Mouse (Mus musculus): ENCODE measurements around the gene 4933415A04Rik.

The 4933415A04Rik gene

DNA sequence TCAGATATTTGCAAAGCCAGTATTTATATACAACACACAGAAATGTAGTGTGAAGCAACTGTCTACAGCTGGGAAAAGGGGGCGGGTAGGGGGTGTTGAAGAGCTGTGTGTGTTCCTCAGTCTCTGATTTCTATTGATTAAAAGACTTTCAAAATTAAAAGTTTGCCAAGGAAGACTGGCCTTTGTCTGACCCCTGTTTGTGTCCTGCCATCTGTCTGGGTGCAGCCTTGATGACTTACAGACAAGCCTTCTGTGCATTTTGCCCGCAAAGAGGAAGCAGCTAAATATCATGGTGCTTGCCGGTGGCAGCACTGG, 11.8 kb upstream of the 4933415A04Rik start:
- in situ Hi-C loops (cut with MseI, MboI) = no loop called here

DNA sequence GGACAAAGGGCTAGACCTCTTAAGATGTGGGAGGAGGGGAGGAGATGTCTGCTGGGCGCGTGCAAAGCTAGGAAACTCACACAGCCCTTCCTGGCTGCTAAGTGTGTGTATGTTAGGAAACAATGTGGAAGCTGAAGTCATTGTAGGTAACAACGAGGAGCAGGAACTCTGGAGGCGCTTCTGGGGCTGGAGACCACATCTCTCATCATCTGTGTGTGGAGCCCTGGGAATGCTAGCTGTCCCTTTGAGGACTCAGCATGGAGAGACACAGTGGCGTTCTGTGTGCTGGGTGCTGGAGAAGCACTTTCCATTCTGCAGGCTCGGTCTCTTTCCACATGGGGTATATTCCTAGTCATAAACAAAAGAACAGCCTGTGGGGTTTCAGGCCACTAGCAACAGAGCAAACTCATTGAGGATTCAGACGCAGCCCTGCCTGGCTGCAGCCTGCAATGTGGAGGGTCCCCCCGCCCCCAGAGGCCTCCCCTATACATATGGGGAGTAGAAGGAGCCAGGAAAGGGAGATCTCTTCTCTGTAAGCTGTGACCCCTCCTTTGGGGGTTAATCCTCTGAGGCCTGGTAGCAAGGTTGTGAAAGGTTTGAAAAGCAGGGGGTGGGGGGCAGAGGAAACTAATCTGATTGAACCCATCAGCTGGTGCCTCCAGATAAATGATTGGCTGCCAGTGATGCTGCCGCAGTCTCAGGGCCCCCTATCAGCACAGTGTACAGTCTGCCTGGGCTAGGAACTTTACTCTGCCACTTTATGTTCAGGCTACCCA, 11.3 kb upstream of the 4933415A04Rik start:
- in situ Hi-C loops (cut with MseI, MboI) = no loop called here

- in situ Hi-C loops (cut with MseI, MboI) = no loop called here
Measured at GRCm38 (mm10) chr11:43577713-43578478, 8.9 kb upstream of the 4933415A04Rik start.

GRCm38 (mm10) chr11:43585211-43586005, 1.4 kb upstream of the 4933415A04Rik start:
- in situ Hi-C loops (cut with MseI, MboI) = loop anchor here (10.0 kb wide), 1 partner anchor 91 kb away; no protein-coding TSS in a partner anchor

DNA sequence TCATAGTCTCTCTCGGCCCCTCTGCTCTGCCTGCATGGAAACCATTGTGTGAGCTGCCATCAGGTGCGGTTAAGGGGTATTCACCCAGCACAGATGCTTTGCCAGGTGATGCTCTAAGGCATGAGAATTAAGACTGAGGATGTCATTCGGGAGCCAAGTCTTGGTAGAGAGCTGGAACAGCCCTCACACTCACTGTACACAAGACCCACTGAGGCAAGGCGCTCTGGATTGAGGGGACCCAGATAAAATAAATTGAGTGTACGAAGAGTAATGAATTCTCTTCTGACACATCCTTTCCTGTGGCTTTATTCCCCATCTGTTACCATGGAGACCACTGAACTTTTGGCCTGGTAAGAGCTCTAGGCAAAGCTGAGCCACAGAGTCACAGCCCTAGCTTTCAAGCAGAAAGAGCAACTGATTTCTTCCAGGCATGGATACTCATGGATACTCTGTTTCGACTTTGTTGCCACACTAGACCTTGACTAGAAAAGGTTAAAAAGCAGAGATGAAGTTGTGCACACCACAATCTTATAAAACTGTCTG, 2.8 kb downstream of the 4933415A04Rik start:
- in situ Hi-C loops (cut with MseI, MboI) = loop anchor here (10.0 kb wide), 1 partner anchor 95 kb away; no protein-coding TSS in a partner anchor

- in situ Hi-C loops (cut with MseI, MboI) = no loop called here
Measured at GRCm38 (mm10) chr11:43601440-43601839, 14.6 kb downstream of the 4933415A04Rik start, which contains the start of gene Fabp6. TSS of gene Fabp6 (minus strand) at chr11:43601540.

- in situ Hi-C loops (cut with MseI, MboI) = no loop called here
Measured at GRCm38 (mm10) chr11:43604207-43604606, 17.4 kb downstream of the 4933415A04Rik start.

DNA sequence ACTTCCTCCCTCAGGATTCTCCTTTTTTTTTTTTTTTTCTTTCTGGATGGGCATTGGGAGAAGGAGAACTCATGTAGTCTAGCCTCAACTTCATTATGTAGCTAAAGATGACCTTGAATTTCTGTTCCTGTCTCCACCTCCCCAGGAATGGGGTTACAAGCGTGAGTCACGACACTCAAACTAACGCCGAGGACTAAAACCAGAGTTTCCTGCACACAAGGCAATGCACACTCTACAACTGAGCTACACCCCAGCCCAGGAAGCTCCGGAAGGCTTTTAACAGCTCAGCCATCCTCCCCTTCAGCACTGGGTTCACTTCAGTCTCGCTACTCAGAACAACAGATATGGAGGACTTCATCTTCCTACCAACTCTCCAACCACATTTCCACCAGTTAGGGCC, 18.1 kb downstream of the 4933415A04Rik start:
- in situ Hi-C loops (cut with MseI, MboI) = no loop called here

DNA sequence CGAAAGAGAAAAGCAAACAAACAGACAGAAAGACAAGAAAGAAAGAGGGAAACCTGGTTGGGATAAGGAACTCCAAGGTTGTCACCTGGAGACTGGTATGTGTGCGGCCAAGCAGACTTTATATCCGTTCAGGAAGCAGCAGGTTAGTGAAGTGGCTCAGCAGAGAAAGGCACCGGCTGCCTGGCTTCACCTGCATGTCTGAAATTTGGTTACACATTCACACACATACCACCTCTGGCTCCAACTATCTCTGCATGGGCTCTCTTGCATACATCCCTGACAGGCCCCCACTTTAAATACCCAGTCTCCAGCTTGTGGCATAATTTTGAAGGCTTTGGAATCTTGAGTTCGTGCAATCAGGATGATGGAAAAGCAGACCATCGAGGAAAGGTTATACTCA, 19.0 kb downstream of the 4933415A04Rik start:
- in situ Hi-C loops (cut with MseI, MboI) = no loop called here

- in situ Hi-C loops (cut with MseI, MboI) = no loop called here
Measured at GRCm38 (mm10) chr11:43608440-43608839, 21.6 kb downstream of the 4933415A04Rik start.

DNA sequence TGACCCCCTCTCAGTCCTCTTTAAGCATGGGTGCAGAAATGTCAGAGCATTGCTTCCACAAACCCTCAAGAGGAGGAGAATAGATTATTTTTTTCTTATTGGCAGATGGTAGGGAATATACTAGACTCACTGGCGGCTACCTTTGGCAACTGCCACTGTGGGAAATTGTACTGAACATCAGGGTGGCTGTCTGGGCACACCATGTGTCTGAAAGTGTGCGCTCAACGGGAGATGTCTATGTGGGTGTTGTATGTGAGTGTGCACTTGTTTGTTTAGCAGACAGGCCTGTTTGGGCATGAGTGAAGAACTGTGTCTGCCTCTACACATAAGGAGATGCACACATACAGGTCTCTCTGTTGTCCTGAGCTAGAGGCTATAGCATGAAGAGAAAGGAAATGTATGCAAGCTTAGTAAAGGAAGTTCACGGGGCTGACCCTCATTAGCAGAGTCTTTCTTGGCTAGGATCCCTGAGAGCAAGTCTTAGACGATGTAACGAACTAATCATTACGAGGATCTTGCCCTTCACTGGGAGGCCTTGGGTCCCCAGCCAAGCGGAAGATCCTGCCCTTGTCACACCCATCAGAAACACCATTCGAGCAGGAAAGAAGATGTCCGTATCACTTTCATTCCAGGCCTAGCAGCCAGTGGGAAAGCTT, 23.3 kb downstream of the 4933415A04Rik start:
- in situ Hi-C loops (cut with MseI, MboI) = no loop called here

GRCm38 (mm10) chr11:43610662-43611033, 23.8 kb downstream of the 4933415A04Rik start:
- in situ Hi-C loops (cut with MseI, MboI) = no loop called here

DNA sequence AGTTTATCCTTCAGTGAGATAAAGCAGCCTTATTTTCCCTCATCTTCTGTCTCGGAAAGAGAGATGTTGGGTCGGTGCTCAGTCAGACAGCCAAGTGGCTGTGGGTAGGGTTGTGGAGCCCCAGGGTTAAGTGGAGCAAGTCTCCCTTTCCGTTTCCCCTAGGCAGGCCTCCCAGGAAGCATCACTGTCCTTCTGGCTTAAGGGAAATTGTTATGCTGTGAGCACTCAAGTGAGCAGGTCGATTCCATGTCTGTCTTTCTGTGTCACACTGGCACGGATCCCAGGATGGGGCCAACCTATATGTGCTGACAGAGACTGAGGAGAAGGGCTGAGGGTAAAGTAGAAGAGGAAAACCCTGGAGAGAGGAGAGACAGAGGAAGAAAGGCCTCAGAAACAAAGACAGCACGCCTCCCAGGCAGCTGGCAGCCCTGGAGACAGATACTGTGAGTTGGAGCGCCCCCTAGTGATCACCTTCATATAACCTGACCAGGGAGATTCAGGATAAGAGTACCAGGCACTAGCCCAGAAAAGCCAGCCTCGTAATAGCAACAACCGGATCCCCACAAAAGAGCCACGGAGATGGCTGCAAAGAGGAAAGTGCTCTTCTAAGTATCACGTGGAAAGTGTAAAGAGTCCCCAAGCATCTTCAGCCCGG, 26.1 kb downstream of the 4933415A04Rik start:
- in situ Hi-C loops (cut with MseI, MboI) = no loop called here

DNA sequence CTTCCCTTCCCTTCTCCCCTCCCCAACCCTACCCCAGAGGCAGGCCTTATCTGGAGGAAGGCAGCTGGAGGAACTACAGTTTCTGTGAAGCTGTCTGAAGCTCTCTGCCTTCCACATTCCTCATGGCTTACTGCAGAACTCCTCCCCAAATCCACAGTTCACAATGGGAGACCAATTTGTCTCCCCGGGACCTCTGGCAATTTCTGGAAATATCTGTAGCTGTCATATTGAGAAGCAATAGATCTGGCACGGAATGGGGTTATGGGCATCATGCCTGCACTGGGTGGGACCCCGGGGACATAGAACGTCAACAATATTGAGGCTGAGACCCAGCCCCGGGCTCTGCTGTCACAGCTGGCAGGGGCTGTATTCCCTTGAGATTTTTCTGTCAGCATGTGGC, 31.1 kb downstream of the 4933415A04Rik start:
- in situ Hi-C loops (cut with MseI, MboI) = no loop called here

DNA sequence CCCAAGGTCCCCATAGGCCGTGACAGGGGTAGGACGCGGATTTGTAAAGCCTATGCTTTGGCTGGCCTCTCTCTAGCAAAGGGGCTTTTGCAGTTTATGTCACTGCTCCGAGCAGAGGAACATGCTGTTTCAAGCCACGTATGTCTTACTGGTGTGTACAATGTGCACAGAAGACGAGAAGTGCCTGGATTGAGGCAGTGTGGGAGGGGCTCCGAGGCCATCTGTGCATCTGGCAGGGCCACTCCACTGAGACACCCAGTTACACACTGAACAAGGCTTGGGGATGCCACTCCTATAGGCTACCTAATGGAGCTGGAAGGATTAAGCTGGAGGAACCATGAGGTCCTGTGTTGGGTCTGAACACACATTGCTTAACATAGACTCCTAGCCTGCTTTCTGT, 31.6 kb downstream of the 4933415A04Rik start:
- in situ Hi-C loops (cut with MseI, MboI) = no loop called here

- in situ Hi-C loops (cut with MseI, MboI) = no loop called here
Measured at GRCm38 (mm10) chr11:43621769-43622168, 34.9 kb downstream of the 4933415A04Rik start.

- in situ Hi-C loops (cut with MseI, MboI) = no loop called here
Measured at GRCm38 (mm10) chr11:43624341-43624740, 37.5 kb downstream of the 4933415A04Rik start.

- in situ Hi-C loops (cut with MseI, MboI) = no loop called here
Measured at GRCm38 (mm10) chr11:43626300-43626926, 39.6 kb downstream of the 4933415A04Rik start.

DNA sequence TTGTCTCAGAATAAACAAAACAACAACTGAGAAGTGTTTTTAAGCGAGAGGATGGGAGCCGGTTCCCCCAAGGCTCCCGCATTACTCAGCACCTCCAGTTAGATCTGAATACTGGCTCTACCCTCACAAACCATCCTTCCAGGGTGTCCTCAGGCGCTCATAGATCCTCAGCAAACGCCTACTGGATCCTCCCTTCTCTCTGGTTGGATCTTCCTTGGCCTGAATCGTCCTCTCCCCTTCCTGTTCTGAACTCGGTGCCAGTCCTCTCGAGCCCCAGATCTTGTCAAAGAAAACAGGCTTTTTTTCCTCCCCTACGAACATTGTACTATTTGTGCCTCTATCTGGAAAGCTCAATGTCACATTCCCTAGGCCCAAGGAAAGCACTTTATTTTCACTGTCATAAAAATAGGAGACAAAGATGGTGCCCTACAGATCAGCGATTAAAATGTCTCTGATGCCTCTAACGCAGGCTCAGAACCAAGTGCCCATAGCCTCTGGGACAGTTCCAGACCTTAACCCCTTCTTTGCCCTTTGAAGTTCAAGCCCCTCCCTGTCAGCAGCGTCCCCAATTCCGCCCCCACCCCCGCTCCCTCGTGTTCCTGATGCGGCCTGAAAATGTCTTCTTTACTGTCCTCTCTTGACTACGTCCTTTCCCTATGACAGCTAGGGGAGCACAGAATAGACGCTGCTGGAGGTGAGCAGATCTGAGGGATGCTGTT, 40.2 kb downstream of the 4933415A04Rik start:
- in situ Hi-C loops (cut with MseI, MboI) = no loop called here

DNA sequence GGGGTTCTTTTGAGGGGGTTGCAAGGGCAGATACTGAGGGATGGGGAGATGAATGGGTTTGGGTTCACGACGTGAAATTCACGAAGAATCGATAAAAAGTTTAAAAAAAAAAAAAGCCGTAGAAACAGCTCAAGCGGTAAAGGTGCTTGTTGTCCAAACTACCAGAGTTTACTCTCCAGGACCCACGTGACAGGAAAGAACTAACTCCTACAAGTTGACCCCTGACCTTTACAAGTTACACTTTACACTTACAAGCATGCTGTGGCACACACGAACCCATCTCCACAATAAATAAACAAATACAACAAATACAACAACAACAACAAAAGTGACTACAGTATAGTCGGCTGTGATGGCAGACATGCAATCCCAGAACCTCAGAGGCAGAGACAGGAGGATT, 44.8 kb downstream of the 4933415A04Rik start:
- in situ Hi-C loops (cut with MseI, MboI) = no loop called here

All from mouse trophoblast stem cell (cell line).